Mouse (Mus musculus) embryonic facial prominence, embryonic 14.5 days (tissue): ENCODE measurements at regions not wholly inside any gene's neighbourhood (a gene's known extent, or its start where the extent isn't known, plus 50 kb on each side); places are given as distances from the start of the nearest gene placed in this dataset.

Source experiments
- ATAC-seq: fragments of 200-750 bp; cut with Nextera tagmentation; 2 replicates; pipeline ENCODE4 v1.8.0; 2017; ENCODE audit warnings: low read depth, moderate number of reproducible peaks, moderate TSS enrichment
- DNase-seq: peaks from one replicate; pipeline ENCODE4 v3.0.0-alpha.2; 2015; ENCODE audit warnings: low spot score
- H3K27ac ChIP-seq: fragments of 300-500 bp; sonication (generic); replicated peaks from 2 replicates; pipeline ENCODE4 v1.5.1; 2014; ENCODE audit warnings: low read depth, mild to moderate bottlenecking, low read length, moderate library complexity
- H3K27me3 ChIP-seq: fragments of 300-500 bp; sonication (generic); replicated peaks from 2 replicates; pipeline ENCODE4 v1.6.1; 2014; ENCODE audit warnings: low read length; ENCODE audit not compliant: control insufficient read depth, insufficient read depth
- H3K36me3 ChIP-seq: fragments of 300-500 bp; sonication (generic); 2 replicates; pipeline ENCODE4 v1.6.1; 2014; ENCODE audit warnings: low read length, mixed read lengths; ENCODE audit not compliant: control insufficient read depth, insufficient read depth
- H3K4me1 ChIP-seq: fragments of 300-500 bp; sonication (generic); 2 replicates; pipeline ENCODE4 v1.6.1; 2014; ENCODE audit warnings: antibody characterized with exemption, low read length; ENCODE audit not compliant: control insufficient read depth, insufficient read depth
- H3K4me2 ChIP-seq: fragments of 300-500 bp; sonication (generic); 2 replicates; pipeline ENCODE4 v1.6.1; 2014; ENCODE audit warnings: low read depth, mild to moderate bottlenecking, low read length, moderate library complexity, mixed read lengths
- H3K4me3 ChIP-seq: fragments of 300-500 bp; sonication (generic); 2 replicates; pipeline ENCODE4 v1.5.1; 2014; ENCODE audit warnings: low read depth, mild to moderate bottlenecking, low read length
- H3K9ac ChIP-seq: fragments of 300-500 bp; sonication (generic); 2 replicates; pipeline ENCODE4 v1.6.1; 2014; ENCODE audit warnings: low read depth, mild to moderate bottlenecking, low read length, moderate library complexity, mixed read lengths
- H3K9me3 ChIP-seq: fragments of 300-500 bp; sonication (generic); 2 replicates; pipeline ENCODE4 v1.6.1; 2016; ENCODE audit warnings: low read length; ENCODE audit not compliant: control insufficient read depth
- WGBS: fragments of 180-500 bp; shearing (Covaris S2); extraction: QIAGEN DNeasy Blood & Tissue Kit; methylation state at CpG from one replicate; pipeline ENCODE4 v1.1.7; 2014; 5-methylcytosine and 5-hydroxymethylcytosine counted together

DNA sequence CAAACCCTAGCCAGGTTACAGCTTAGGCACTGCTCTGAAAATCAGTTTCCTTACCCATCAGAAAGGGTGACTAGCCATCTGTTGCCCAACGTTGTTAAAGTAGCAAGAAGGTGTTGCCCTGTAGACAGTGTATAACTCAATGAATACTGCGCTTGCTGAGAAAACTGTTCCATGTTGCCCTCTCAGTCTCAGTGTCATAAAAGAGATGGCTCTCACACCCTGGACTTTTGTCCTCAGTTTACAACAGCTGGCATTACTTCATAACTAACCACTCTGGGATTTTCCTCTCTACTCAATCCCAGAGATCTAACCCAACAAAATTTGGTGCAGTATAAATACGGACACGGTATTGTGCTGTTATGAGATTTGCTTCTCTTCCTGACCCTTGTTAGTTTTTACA lies 252.1 kb upstream of the Cited2 start:
- no peaks in the 10 kb centered on the region for H3K9me3 ChIP-seq
- H3K4me3 ChIP-seq = no peak overlapping the region
- no peak for DNase-seq
- WGBS = 80% methylated on average over 4 of the region's 4 CpGs
- no peaks in the 10 kb centered on the region for H3K4me1 ChIP-seq
- no peak overlapping the region for H3K4me2 ChIP-seq
- no peak overlapping the region for H3K27ac ChIP-seq
- no peaks in the 10 kb centered on the region for H3K36me3 ChIP-seq
- no peaks in the 10 kb centered on the region for H3K27me3 ChIP-seq
- no peak for ATAC-seq
- H3K9ac ChIP-seq = no peak overlapping the region

DNA sequence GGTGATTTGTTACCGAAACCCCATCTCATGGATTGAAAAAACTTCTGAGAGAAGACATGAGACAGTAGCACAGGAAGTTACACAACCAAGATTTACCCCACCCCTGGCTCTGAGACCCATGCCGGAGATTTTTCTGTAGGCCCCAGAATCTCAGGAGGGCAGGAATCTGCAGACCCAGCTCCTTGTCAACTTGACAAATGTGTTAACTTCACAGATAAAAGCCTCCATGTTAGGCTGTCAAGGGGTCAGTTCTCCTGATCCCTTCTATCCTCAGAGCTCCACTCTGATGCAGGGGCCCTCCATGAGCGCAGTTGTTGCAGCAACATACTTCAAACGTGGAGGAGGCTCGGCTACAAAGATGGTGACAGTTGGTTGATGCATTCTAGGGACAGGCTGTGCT lies 250.5 kb upstream of the Cited2 start:
- Histone ChIP-seq H3K9me3 (no peaks in the 10 kb centered on the region), H3K9ac (no peak overlapping the region), H3K36me3 (no peaks in the 10 kb centered on the region), H3K4me1 (no peaks in the 10 kb centered on the region), H3K4me3 (no peak overlapping the region), H3K4me2 (no peak overlapping the region), H3K27me3 (no peaks in the 10 kb centered on the region), H3K27ac (no peak overlapping the region)
- ATAC-seq (no peak), DNase-seq (no peak)
- 71% methylated on average over 5 of the region's 5 CpGs for WGBS

GRCm38 (mm10) chr10:17475976-17476375 lies 247.0 kb upstream of the Cited2 start:
- ATAC-seq = no peak
- no peak for DNase-seq

DNA sequence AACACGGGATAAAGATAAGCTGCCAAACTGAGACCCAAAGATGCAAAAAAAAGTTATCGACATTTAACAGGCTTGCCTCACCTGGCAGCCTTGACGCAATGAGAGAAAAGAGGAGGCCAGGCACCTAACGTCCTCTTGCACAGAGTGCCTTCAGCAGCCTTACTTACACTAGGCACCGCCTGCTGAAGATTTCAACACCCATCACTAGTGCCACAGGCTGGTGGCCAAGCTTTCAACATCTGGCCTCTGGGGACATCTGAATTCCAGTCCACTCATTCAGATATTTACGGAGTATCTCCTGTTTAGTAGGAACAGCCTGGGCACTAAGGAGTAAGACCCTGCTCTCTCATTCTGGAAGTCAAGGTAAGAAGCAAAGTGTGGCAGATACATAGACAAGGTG lies 246.3 kb upstream of the Cited2 start:
- DNase-seq = no peak
- 84% methylated on average over 6 of the region's 6 CpGs for WGBS
- no peak overlapping the region for H3K27ac ChIP-seq

More at GRCm38 (mm10) chr10:17475976-17476375, 247.0 kb upstream of the Cited2 start:
- Histone ChIP-seq H3K27ac (no peak overlapping the region), H3K4me3 (no peak overlapping the region), H3K36me3 (no peaks in the 10 kb centered on the region), H3K4me1 (peaks cover 6% of the 10 kb centered on the region; the same call in 1 of the 2 replicates), H3K27me3 (no peaks in the 10 kb centered on the region), H3K9me3 (no peaks in the 10 kb centered on the region), H3K9ac (no peak overlapping the region), H3K4me2 (no peak overlapping the region)
- WGBS = 86% methylated on average over 3 of the region's 3 CpGs

GRCm38 (mm10) chr10:17478761-17479632 lies 244.0 kb upstream of the Cited2 start:
- WGBS = 25% methylated on average over 8 of the region's 8 CpGs
- no peaks in the 10 kb centered on the region for H3K9me3 ChIP-seq
- DNase-seq (peak; percentile 61), ATAC-seq (peak; percentile 72; the same call in 1 of the 2 replicates)
- no peaks in the 10 kb centered on the region for H3K27me3 ChIP-seq
- no peak overlapping the region for H3K9ac ChIP-seq
- H3K4me2 ChIP-seq = peak overlapping the region; percentile 25
- no peak overlapping the region for H3K27ac ChIP-seq
- H3K4me3 ChIP-seq = no peak overlapping the region
- H3K4me1 ChIP-seq = peaks cover 6% of the 10 kb centered on the region; the same call in 1 of the 2 replicates
- H3K36me3 ChIP-seq = no peaks in the 10 kb centered on the region

More for the DNA sequence above, 246.3 kb upstream of the Cited2 start:
- no peak overlapping the region for H3K4me3 ChIP-seq
- no peak for ATAC-seq
- H3K9me3 ChIP-seq = no peaks in the 10 kb centered on the region
- no peaks in the 10 kb centered on the region for H3K27me3 ChIP-seq
- H3K4me2 ChIP-seq = no peak overlapping the region
- no peak overlapping the region for H3K9ac ChIP-seq
- H3K36me3 ChIP-seq = no peaks in the 10 kb centered on the region
- H3K4me1 ChIP-seq = peaks cover 6% of the 10 kb centered on the region; the same call in 1 of the 2 replicates

DNA sequence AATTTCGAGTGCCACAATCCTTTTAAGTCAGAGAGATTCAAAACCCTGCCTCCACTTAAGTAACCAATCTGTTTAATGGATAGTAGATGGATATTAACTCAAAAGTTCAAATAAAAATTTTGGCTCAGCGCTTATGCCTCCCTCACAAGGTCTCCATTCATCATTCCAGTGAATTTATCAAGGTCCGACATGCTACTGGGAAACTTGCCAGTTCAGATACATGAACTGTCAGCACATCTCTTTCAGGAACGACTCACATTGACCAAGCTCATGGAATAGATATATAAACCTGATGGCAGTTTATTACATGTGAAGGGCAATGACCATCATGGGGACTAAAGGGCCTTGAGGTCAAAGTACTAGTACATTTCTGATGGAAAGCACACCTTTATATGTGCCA lies 240.3 kb upstream of the Cited2 start:
- no peaks in the 10 kb centered on the region for H3K9me3 ChIP-seq
- H3K4me3 ChIP-seq = no peak overlapping the region
- H3K4me2 ChIP-seq = no peak overlapping the region
- no peak for ATAC-seq
- no peak overlapping the region for H3K27ac ChIP-seq
- 69% methylated on average over 4 of the region's 4 CpGs for WGBS
- peaks cover 6% of the 10 kb centered on the region; the same call in 1 of the 2 replicates for H3K4me1 ChIP-seq
- no peaks in the 10 kb centered on the region for H3K27me3 ChIP-seq
- no peaks in the 10 kb centered on the region for H3K36me3 ChIP-seq
- DNase-seq = no peak
- no peak overlapping the region for H3K9ac ChIP-seq

GRCm38 (mm10) chr10:17485049-17485449 lies 238.0 kb upstream of the Cited2 start:
- Histone ChIP-seq H3K4me3 (no peak overlapping the region), H3K9me3 (no peaks in the 10 kb centered on the region), H3K9ac (no peak overlapping the region), H3K36me3 (no peaks in the 10 kb centered on the region), H3K4me1 (no peaks in the 10 kb centered on the region), H3K4me2 (no peak overlapping the region), H3K27me3 (no peaks in the 10 kb centered on the region), H3K27ac (no peak overlapping the region)
- WGBS = 73% methylated on average over 5 of the region's 5 CpGs
- DNase-seq (peak; percentile 21), ATAC-seq (no peak)

- Histone ChIP-seq H3K4me3 (no peak overlapping the region), H3K27ac (no peak overlapping the region), H3K9ac (no peak overlapping the region), H3K36me3 (no peaks in the 10 kb centered on the region), H3K4me1 (no peaks in the 10 kb centered on the region), H3K27me3 (no peaks in the 10 kb centered on the region), H3K4me2 (no peak overlapping the region), H3K9me3 (no peaks in the 10 kb centered on the region)
- no peak for DNase-seq
- ATAC-seq = no peak
- 77% methylated on average over 2 of the region's 2 CpGs for WGBS
These were observed 237.5 kb upstream of the Cited2 start for GRCm38 (mm10) chr10:17485515-17485914.

DNA sequence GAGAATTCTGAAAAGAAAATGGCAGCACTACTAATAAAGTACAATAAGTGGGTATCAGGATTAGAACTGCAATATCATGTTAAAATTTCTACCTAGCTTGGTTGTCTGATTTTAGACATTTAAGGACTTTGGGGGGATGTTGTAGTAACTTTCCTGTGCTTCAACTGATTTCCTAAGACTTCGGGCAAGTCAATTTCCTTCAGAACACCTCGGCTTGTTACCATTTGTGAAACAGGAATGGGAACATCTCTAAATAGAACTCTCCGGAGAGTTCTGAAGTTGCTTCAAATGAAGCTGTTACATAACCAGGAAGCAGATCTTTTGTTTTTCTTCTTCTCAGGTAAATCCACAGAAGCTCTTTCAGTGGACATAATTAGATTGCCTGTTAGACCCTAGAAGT lies 237.0 kb upstream of the Cited2 start:
- no peak for ATAC-seq
- WGBS = 93% methylated on average over 3 of the region's 3 CpGs

More for the DNA sequence above, 237.0 kb upstream of the Cited2 start:
- no peaks in the 10 kb centered on the region for H3K9me3 ChIP-seq
- H3K9ac ChIP-seq = no peak overlapping the region
- no peak overlapping the region for H3K4me2 ChIP-seq
- no peak for DNase-seq
- H3K27me3 ChIP-seq = no peaks in the 10 kb centered on the region
- H3K27ac ChIP-seq = no peak overlapping the region
- H3K4me3 ChIP-seq = no peak overlapping the region
- no peaks in the 10 kb centered on the region for H3K4me1 ChIP-seq
- H3K36me3 ChIP-seq = no peaks in the 10 kb centered on the region
